Mouse (Mus musculus): ENCODE data around the gene Birc3. TPM values are rescaled to one million over a fixed set of nuclear protein-coding genes. Genes with fewer than 3 reads are reported as not detected.
"Not testable (repeated sequence)": the region's sequence is repeated elsewhere in the genome, so short reads cannot be mapped to it uniquely, and the experiment has no call there.

Gene Birc3
- total RNA-seq, 2 experiments from 2014 or later = 22.2 to 22.7 TPM

- DNase-seq = no peak
These were observed 5.0 kb downstream of the Birc3 start for GRCm38 (mm10) chr9:7867981-7868380.

GRCm38 (mm10) chr9:7866981-7867380 is 6.0 kb downstream of the Birc3 start:
- DNase-seq = not testable (repeated sequence)

GRCm38 (mm10) chr9:7860976-7861375 is 12.0 kb downstream of the Birc3 start:
- no peak for DNase-seq

GRCm38 (mm10) chr9:7855912-7856311 is 17.1 kb downstream of the Birc3 start:
- no peak for DNase-seq

GRCm38 (mm10) chr9:7855374-7855773 is 17.6 kb downstream of the Birc3 start:
- peak; percentile 55 for DNase-seq

- not testable (repeated sequence) for DNase-seq
These were observed 18.8 kb downstream of the Birc3 start for GRCm38 (mm10) chr9:7854196-7854595.

- no peak for DNase-seq
These were observed 20.4 kb downstream of the Birc3 start for GRCm38 (mm10) chr9:7852346-7853230.

- DNase-seq = no peak
These were observed 21.1 kb downstream of the Birc3 start for GRCm38 (mm10) chr9:7851841-7852240.

- no peak for DNase-seq
These were observed 24.8 kb downstream of the Birc3 start for GRCm38 (mm10) chr9:7848191-7848590.

GRCm38 (mm10) chr9:7846667-7847199 is 26.3 kb downstream of the Birc3 start:
- no peak for DNase-seq

GRCm38 (mm10) chr9:7845216-7845895 is 27.6 kb downstream of the Birc3 start:
- no peak for DNase-seq

- peak; percentile 53 for DNase-seq
These were observed 31.8 kb downstream of the Birc3 start for GRCm38 (mm10) chr9:7841221-7841620.

- DNase-seq = peak; percentile 40
These were observed 35.1 kb downstream of the Birc3 start for GRCm38 (mm10) chr9:7837806-7838440.

- peak; percentile 97 for DNase-seq
These were observed 35.8 kb downstream of the Birc3 start, which contains the start of gene Birc2 for GRCm38 (mm10) chr9:7836905-7837805. Gene Birc2 (minus strand): TSS chr9:7837064.

- DNase-seq = peak; percentile 63
These were observed 36.7 kb downstream of the Birc3 start for GRCm38 (mm10) chr9:7836331-7836730.

- DNase-seq = no peak
These were observed 37.7 kb downstream of the Birc3 start for GRCm38 (mm10) chr9:7835302-7835701.

- DNase-seq = no peak
These were observed 39.6 kb downstream of the Birc3 start for GRCm38 (mm10) chr9:7833421-7833820.

GRCm38 (mm10) chr9:7829531-7830528 is 43.2 kb downstream of the Birc3 start:
- DNase-seq = no peak

- DNase-seq = no peak
These were observed 44.3 kb downstream of the Birc3 start for GRCm38 (mm10) chr9:7828706-7829105.

GRCm38 (mm10) chr9:7824916-7825315 is 48.1 kb downstream of the Birc3 start:
- no peak for DNase-seq

All from adrenal gland, postnatal 10 days (tissue).